Mouse (Mus musculus) thymus, adult 2 months (tissue): ENCODE data around the gene Lor.

Source experiments
- CTCF ChIP-seq: fragments of 200-500 bp; IDR thresholded peaks from 2 replicates; pipeline ENCODE4 v1.5.1; 2012; ENCODE audit warnings: mild to moderate bottlenecking, control low read depth, low read length, moderate library complexity, borderline replicate concordance; ENCODE audit not compliant: control insufficient read depth, poor library complexity, insufficient read depth; ENCODE audit errors: extremely low read depth
- POLR2A ChIP-seq: fragments of 200-500 bp; IDR thresholded peaks from 2 replicates; pipeline ENCODE4 v1.6.1; 2012; ENCODE audit warnings: mild to moderate bottlenecking, low read length, control low read depth, moderate library complexity; ENCODE audit not compliant: control insufficient read depth, poor library complexity, insufficient read depth; ENCODE audit errors: extremely low read depth

DNA sequence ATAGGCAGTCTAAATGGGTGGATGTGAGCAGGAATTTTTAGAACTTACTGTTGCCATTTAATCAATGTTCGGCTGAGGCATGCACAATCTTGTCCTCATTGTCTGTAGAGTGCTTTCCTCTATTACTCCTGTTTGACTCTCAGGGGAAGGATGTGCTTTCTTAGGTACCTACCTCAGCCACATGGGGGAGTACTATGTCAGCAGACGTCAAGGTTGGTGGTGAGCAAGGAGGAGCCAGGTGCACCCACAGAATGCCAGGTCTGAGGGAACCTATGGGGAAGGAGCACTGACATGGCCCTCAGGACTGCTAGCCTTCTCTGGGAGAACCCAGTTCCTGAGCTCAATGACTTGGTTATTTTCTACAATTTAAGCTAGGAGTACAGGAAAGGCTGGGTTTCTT, 49.7 kb downstream of the Lor start:
- TF ChIP-seq CTCF (no peak), POLR2A (no peak)
